Mouse (Mus musculus) liver, embryonic 12.5 days (tissue): ENCODE data around the gene Rpl23a. TPM values are rescaled to one million over a fixed set of nuclear protein-coding genes. Genes with fewer than 3 reads are reported as not detected.

ENCODE experiments used
- ATAC-seq: fragments of 200-750 bp; cut with Nextera tagmentation; 2 replicates; pipeline ENCODE4 v1.8.0; 2017; ENCODE audit warnings: moderate number of reproducible peaks, mild to moderate bottlenecking, moderate library complexity
- H3K27ac ChIP-seq: fragments of 300-500 bp; sonication (generic); 2 replicates; pipeline ENCODE4 v1.5.1; 2016; ENCODE audit warnings: mild to moderate bottlenecking
- H3K27me3 ChIP-seq: fragments of 300-500 bp; sonication (generic); replicated peaks from 2 replicates; pipeline ENCODE4 v1.6.1; 2016; ENCODE audit warnings: mild to moderate bottlenecking, moderate library complexity
- H3K36me3 ChIP-seq: fragments of 300-500 bp; sonication (generic); 2 replicates; pipeline ENCODE4 v1.6.1; 2016; ENCODE audit warnings: mild to moderate bottlenecking, moderate library complexity
- H3K4me1 ChIP-seq: fragments of 300-500 bp; sonication (generic); 2 replicates; pipeline ENCODE4 v1.6.1; 2016
- H3K4me2 ChIP-seq: fragments of 300-500 bp; sonication (generic); 2 replicates; pipeline ENCODE4 v1.6.1; 2016; ENCODE audit warnings: mild to moderate bottlenecking, moderate library complexity
- H3K4me3 ChIP-seq: fragments of 300-500 bp; sonication (generic); 2 replicates; pipeline ENCODE4 v1.5.1; 2016; ENCODE audit warnings: mild to moderate bottlenecking, moderate library complexity
- H3K9ac ChIP-seq: fragments of 300-500 bp; sonication (generic); 2 replicates; pipeline ENCODE4 v1.6.1; 2016; ENCODE audit warnings: mild to moderate bottlenecking, moderate library complexity
- H3K9me3 ChIP-seq: fragments of 300-500 bp; sonication (generic); replicated peaks from 2 replicates; pipeline ENCODE4 v1.6.1; 2016; ENCODE audit warnings: mild to moderate bottlenecking, moderate library complexity
- WGBS: fragments of 180-500 bp; shearing (Covaris S2); methylation state at CpG from one replicate; pipeline ENCODE4 v1.1.7; 2016; ENCODE audit not compliant: insufficient replicate concordance; 5-methylcytosine and 5-hydroxymethylcytosine counted together
- polyA plus RNA-seq: library from polyadenylated mRNA; unstranded; fragments of >200 nt; fragmentation: Nextera tagmentation; extraction: Ambion mirVana; gene quantifications from 2 replicates; pipeline ENCODE4 v1.2.1, GENCODE M21; 2016

Rpl23a gene
- polyA plus RNA-seq = 1,112 and 1,156 TPM in 2 replicates

GRCm38 (mm10) chr11:78182961-78183844 is at the start of gene Rpl23a:
TSS of gene Rpl23a (minus strand) at chr11:78183584.
- peak within 1 kb of the TSS; percentile 100 for H3K27ac ChIP-seq
- H3K4me1 ChIP-seq = peaks cover 47% of the 10 kb centered on the region
- H3K27me3 ChIP-seq = peaks cover 30% of the 10 kb centered on the region
- H3K9ac ChIP-seq = peak within 1 kb of the TSS; percentile 95
- peak within 1 kb of the TSS; percentile 94 for H3K4me3 ChIP-seq
- H3K9me3 ChIP-seq = no peaks in the 10 kb centered on the region
- ATAC-seq = peak; percentile 73
- WGBS = under 1% methylated on average over 38 of the region's 38 CpGs
- H3K4me2 ChIP-seq = peak within 1 kb of the TSS; percentile 92
- H3K36me3 ChIP-seq = peaks cover 38% of the 10 kb centered on the region

DNA sequence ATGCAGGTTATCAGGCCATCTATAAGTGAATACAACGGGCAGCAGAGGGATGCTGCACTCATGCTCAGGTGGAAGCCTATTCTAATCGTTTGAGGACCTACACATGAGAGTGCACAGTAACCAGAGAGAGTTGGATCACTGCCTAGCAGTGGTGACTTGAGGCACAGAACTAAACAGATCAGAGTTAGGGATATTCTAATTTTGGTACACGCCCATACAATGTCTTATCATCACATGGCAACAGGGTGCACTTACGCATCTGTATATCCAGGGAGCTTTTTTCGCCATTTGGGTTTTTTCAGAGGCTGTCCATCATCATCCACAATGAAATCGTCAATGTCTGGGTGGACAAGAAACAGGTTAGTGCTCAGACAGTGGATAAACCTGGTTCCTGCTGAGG is 48.1 kb upstream of the Rpl23a start:
- H3K9ac ChIP-seq = no peak overlapping the region
- WGBS = 80% methylated on average over 6 of the region's 6 CpGs
- ATAC-seq = no peak
- H3K9me3 ChIP-seq = no peaks in the 10 kb centered on the region
- no peaks in the 10 kb centered on the region for H3K27me3 ChIP-seq
- no peaks in the 10 kb centered on the region for H3K4me1 ChIP-seq
- H3K36me3 ChIP-seq = peaks cover 95% of the 10 kb centered on the region
- no peak overlapping the region for H3K4me2 ChIP-seq
- H3K4me3 ChIP-seq = no peak overlapping the region
- no peak overlapping the region for H3K27ac ChIP-seq

- no peak overlapping the region for H3K4me2 ChIP-seq
Measured at GRCm38 (mm10) chr11:78223586-78223985, 40.2 kb upstream of the Rpl23a start.

GRCm38 (mm10) chr11:78215709-78216317 is 32.4 kb upstream of the Rpl23a start:
- Histone ChIP-seq H3K4me1 (no peaks in the 10 kb centered on the region), H3K4me2 (no peak overlapping the region), H3K36me3 (peaks cover 100% of the 10 kb centered on the region), H3K9me3 (no peaks in the 10 kb centered on the region), H3K27ac (no peak overlapping the region), H3K9ac (no peak overlapping the region), H3K27me3 (no peaks in the 10 kb centered on the region), H3K4me3 (no peak overlapping the region)
- 90% methylated on average over 11 of the region's 11 CpGs for WGBS
- no peak for ATAC-seq

More at GRCm38 (mm10) chr11:78223586-78223985, 40.2 kb upstream of the Rpl23a start:
- no peaks in the 10 kb centered on the region for H3K27me3 ChIP-seq
- H3K27ac ChIP-seq = no peak overlapping the region
- H3K9me3 ChIP-seq = no peaks in the 10 kb centered on the region
- peaks cover 99% of the 10 kb centered on the region for H3K36me3 ChIP-seq
- ATAC-seq = no peak
- 87% methylated on average over 4 of the region's 4 CpGs for WGBS
- no peaks in the 10 kb centered on the region for H3K4me1 ChIP-seq
- no peak overlapping the region for H3K9ac ChIP-seq
- H3K4me3 ChIP-seq = no peak overlapping the region

DNA sequence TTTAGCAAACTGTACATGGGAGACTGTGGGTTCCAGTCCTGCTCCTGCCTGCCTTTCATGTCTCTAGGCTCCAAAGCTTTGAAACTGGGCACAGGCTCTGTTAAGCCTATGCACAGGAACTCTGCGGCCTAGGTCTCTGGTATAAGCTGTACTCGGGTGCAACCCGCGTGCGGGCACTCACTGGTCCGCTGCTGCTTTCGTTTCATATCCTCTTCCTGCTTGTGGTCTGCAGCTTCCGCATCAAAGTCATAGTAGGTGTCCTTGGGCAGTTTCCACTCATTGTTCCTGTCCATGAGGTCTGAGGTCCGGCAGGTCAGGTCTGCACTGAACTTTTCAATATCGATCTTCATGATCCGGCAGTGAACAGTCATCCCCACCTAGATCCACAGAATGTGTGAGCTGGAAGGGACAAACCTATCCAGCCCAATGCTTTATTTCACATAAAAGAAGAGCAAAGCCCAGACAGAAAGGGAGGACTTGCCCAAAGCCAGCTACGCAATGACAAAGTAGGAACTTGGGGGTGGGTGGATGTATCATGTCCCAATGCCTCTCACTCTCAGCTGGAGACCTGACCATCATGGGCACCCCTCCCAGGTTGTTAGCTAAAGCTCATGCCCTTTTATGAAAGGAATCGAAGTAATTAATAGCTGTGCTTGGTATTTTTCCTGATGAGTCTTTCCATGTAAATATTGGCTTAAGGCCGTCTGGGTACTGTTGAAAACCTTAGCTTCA is 29.9 kb upstream of the Rpl23a start:
- Histone ChIP-seq H3K27me3 (no peaks in the 10 kb centered on the region), H3K36me3 (peaks cover 100% of the 10 kb centered on the region), H3K9me3 (no peaks in the 10 kb centered on the region), H3K9ac (no peak overlapping the region), H3K27ac (no peak overlapping the region), H3K4me1 (no peaks in the 10 kb centered on the region), H3K4me2 (no peak overlapping the region), H3K4me3 (no peak overlapping the region)
- ATAC-seq = no peak
- 75% methylated on average over 14 of the region's 14 CpGs for whole genome bisulfite sequencing

- Histone ChIP-seq H3K4me2 (no peak overlapping the region), H3K4me1 (no peaks in the 10 kb centered on the region), H3K36me3 (peaks cover 100% of the 10 kb centered on the region), H3K27me3 (no peaks in the 10 kb centered on the region), H3K4me3 (no peak overlapping the region), H3K9ac (no peak overlapping the region), H3K9me3 (no peaks in the 10 kb centered on the region), H3K27ac (no peak overlapping the region)
- 75% methylated on average over 5 of the region's 5 CpGs for WGBS
- ATAC-seq = no peak
Measured at GRCm38 (mm10) chr11:78211513-78211912, 28.1 kb upstream of the Rpl23a start.

DNA sequence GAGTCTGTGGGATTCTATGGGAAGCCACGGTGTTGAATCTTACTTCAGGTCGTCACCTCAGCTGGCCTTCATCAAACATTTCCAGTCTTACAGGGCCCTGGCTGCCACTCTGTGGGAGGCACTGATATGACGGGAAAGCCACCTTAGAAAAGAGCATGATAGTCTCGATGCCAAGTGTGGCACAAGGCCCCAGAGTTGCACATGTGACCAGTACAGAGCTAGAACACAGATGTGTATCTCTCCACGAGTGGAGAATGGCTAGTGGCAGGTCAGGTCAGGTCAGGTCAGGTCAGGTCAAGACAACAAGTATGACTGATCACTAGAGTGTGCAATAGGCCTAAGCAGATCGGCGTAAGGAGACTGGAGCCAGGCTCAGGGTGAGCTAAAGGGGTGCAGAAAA is 27.2 kb upstream of the Rpl23a start:
- Histone ChIP-seq H3K4me2 (no peak overlapping the region), H3K4me1 (no peaks in the 10 kb centered on the region), H3K9ac (no peak overlapping the region), H3K27me3 (no peaks in the 10 kb centered on the region), H3K9me3 (no peaks in the 10 kb centered on the region), H3K27ac (no peak overlapping the region), H3K4me3 (no peak overlapping the region), H3K36me3 (peaks cover 100% of the 10 kb centered on the region)
- 71% methylated on average over 7 of the region's 7 CpGs for WGBS
- no peak for ATAC-seq

DNA sequence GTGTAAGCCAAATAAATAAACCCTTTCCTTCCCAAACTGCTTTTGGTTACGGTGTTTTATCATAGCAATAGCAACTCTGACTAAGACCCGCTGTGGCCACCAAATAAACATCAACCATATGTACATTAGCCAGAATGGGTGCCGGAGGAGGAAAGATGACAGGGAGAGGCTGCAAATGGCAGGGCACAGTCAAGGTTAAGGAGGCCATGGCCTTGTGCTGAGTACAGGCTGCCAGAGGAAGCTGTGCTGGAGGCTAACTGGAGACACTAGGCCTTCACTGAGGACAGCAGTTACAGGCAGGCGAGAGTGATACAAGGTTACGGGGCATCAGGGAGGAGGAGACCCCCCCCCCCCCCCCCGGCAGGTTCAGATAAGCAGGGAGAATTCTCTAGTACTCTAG is 26.5 kb upstream of the Rpl23a start:
- no peak overlapping the region for H3K4me2 ChIP-seq
- no peaks in the 10 kb centered on the region for H3K27me3 ChIP-seq
- no peaks in the 10 kb centered on the region for H3K4me1 ChIP-seq
- ATAC-seq = no peak
- H3K4me3 ChIP-seq = no peak overlapping the region
- peaks cover 100% of the 10 kb centered on the region for H3K36me3 ChIP-seq
- H3K9ac ChIP-seq = no peak overlapping the region
- WGBS = 80% methylated on average over 6 of the region's 6 CpGs
- no peak overlapping the region for H3K27ac ChIP-seq
- no peaks in the 10 kb centered on the region for H3K9me3 ChIP-seq

- H3K4me1 ChIP-seq = no peaks in the 10 kb centered on the region
- no peak for ATAC-seq
- peaks cover 89% of the 10 kb centered on the region for H3K36me3 ChIP-seq
- H3K4me3 ChIP-seq = no peak overlapping the region
- H3K27me3 ChIP-seq = no peaks in the 10 kb centered on the region
- no peak overlapping the region for H3K27ac ChIP-seq
- H3K9me3 ChIP-seq = no peaks in the 10 kb centered on the region
- WGBS = 91% methylated on average over 7 of the region's 7 CpGs
- H3K4me2 ChIP-seq = no peak overlapping the region
- no peak overlapping the region for H3K9ac ChIP-seq
Measured at GRCm38 (mm10) chr11:78207190-78207589, 23.8 kb upstream of the Rpl23a start.

- Histone ChIP-seq H3K9me3 (no peaks in the 10 kb centered on the region), H3K9ac (no peak overlapping the region), H3K27ac (no peak overlapping the region), H3K27me3 (no peaks in the 10 kb centered on the region), H3K4me2 (no peak overlapping the region), H3K36me3 (peaks cover 73% of the 10 kb centered on the region), H3K4me3 (no peak overlapping the region), H3K4me1 (no peaks in the 10 kb centered on the region)
- ATAC-seq = no peak
- WGBS = 76% methylated on average over 13 of the region's 13 CpGs
Measured at GRCm38 (mm10) chr11:78205361-78206206, 22.2 kb upstream of the Rpl23a start.

GRCm38 (mm10) chr11:78204287-78204686 is 20.9 kb upstream of the Rpl23a start:
- 82% methylated on average over 6 of the region's 6 CpGs for WGBS
- peaks cover 60% of the 10 kb centered on the region for H3K36me3 ChIP-seq
- no peak for ATAC-seq

More at GRCm38 (mm10) chr11:78204287-78204686, 20.9 kb upstream of the Rpl23a start:
- Histone ChIP-seq H3K9me3 (no peaks in the 10 kb centered on the region), H3K27me3 (no peaks in the 10 kb centered on the region), H3K27ac (no peak overlapping the region), H3K4me1 (no peaks in the 10 kb centered on the region), H3K9ac (no peak overlapping the region), H3K4me3 (no peak overlapping the region), H3K4me2 (no peak overlapping the region)
